Mouse (Mus musculus): ENCODE data around the gene Vps29.
"Not testable (repeated sequence)": the region's sequence is repeated elsewhere in the genome, so short reads cannot be mapped to it uniquely, and the experiment has no call there.

DNA sequence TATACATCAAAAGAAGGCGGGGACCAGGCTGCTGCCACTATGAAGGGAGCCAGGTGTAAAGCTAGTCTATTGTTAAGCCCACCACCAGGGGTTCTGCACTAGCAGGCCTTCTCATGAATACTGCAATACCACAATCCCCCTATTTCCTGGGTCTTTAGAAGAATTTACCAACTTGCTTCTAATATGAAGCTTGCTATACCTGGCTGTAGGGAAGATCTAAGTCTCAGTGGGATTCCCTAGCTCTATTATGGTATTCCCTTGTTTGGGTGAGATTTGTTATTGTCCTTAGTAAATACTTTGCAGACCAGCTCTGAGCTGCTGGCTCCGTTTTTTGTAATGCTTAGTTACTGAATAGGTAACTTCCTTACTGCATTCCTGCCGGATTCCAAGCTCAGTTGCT, 35.2 kb upstream of the Vps29 start:
- TF ChIP-seq CTCF, EP300 (IDR thresholded peaks at IDR 0.05; ENCODE audit: low read depth): not testable (repeated sequence)
